Mouse (Mus musculus): ENCODE measurements at regions not wholly inside any gene's neighbourhood (a gene's known extent, or its start where the extent isn't known, plus 50 kb on each side); places are given as distances from the start of the nearest gene placed in this dataset.

- whole genome bisulfite sequencing, result 40% methylated on average over 5 of the region's 5 CpGs
- TF ChIP-seq CTCF (IDR thresholded peaks at IDR 0.05; ENCODE audit: insufficient read depth, low read length) (no peak), POLR2A (IDR thresholded peaks at IDR 0.05; ENCODE audit: borderline replicate concordance, extremely low read depth, low read depth, low read length) (no peak)
Measured at GRCm38 (mm10) chr10:120628066-120628465, 151.8 kb upstream of the Hmga2 start.

GRCm38 (mm10) chr10:120625474-120625873 lies 149.2 kb upstream of the Hmga2 start:
- Histone ChIP-seq H3K4me1 (ENCODE audit: control insufficient read depth, insufficient read depth, low read length) (peaks cover 5% of the 10 kb centered on the region), H3K4me3 (replicated peaks; ENCODE audit: extremely low read depth, low read depth, low read length) (no peak overlapping the region)
- 72% methylated on average over 5 of the region's 5 CpGs for WGBS
- no peak for DNase-seq
- no peak for TF ChIP-seq POLR2A (IDR thresholded peaks at IDR 0.05; ENCODE audit: borderline replicate concordance, extremely low read depth, low read depth, low read length)
- no peak for TF ChIP-seq CTCF (IDR thresholded peaks at IDR 0.05; ENCODE audit: insufficient read depth, low read length)

More at GRCm38 (mm10) chr10:120628066-120628465, 151.8 kb upstream of the Hmga2 start:
- H3K4me1 ChIP-seq (ENCODE audit: control insufficient read depth, insufficient read depth, low read length), result peaks cover 5% of the 10 kb centered on the region
- DNase-seq, result no peak
- H3K4me3 ChIP-seq (replicated peaks; ENCODE audit: extremely low read depth, low read depth, low read length), result no peak overlapping the region

- WGBS, result 51% methylated on average over 10 of the region's 10 CpGs
- no peak for DNase-seq
- no peak for TF ChIP-seq CTCF (IDR thresholded peaks at IDR 0.05; ENCODE audit: insufficient read depth, low read length)
- Histone ChIP-seq H3K4me1 (ENCODE audit: control insufficient read depth, insufficient read depth, low read length) (peaks cover 5% of the 10 kb centered on the region), H3K4me3 (replicated peaks; ENCODE audit: extremely low read depth, low read depth, low read length) (no peak overlapping the region)
Measured at GRCm38 (mm10) chr10:120624203-120624942, 148.1 kb upstream of the Hmga2 start.

GRCm38 (mm10) chr10:120616406-120617015 lies 140.2 kb upstream of the Hmga2 start:
- TF ChIP-seq POLR2A (IDR thresholded peaks at IDR 0.05; ENCODE audit: borderline replicate concordance, extremely low read depth, low read depth, low read length) (no peak), CTCF (IDR thresholded peaks at IDR 0.05; ENCODE audit: insufficient read depth, low read length) (no peak)
- 52% methylated on average over 5 of the region's 5 CpGs for WGBS
- DNase-seq, result no peak
- Histone ChIP-seq H3K4me1 (ENCODE audit: control insufficient read depth, insufficient read depth, low read length) (no peaks in the 10 kb centered on the region), H3K4me3 (replicated peaks; ENCODE audit: extremely low read depth, low read depth, low read length) (no peak overlapping the region)

- WGBS, result 65% methylated on average over 8 of the region's 8 CpGs
- no peaks in the 10 kb centered on the region for H3K4me1 ChIP-seq (ENCODE audit: control insufficient read depth, insufficient read depth, low read length)
- no peak for TF ChIP-seq CTCF (IDR thresholded peaks at IDR 0.05; ENCODE audit: insufficient read depth, low read length)
- TF ChIP-seq POLR2A (IDR thresholded peaks at IDR 0.05; ENCODE audit: borderline replicate concordance, extremely low read depth, low read depth, low read length), result no peak
- no peak for DNase-seq
- H3K4me3 ChIP-seq (replicated peaks; ENCODE audit: extremely low read depth, low read depth, low read length), result no peak overlapping the region
Measured at GRCm38 (mm10) chr10:120612351-120612750, 136.1 kb upstream of the Hmga2 start.

GRCm38 (mm10) chr10:120610076-120610475 lies 133.8 kb upstream of the Hmga2 start:
- no peak for TF ChIP-seq POLR2A (IDR thresholded peaks at IDR 0.05; ENCODE audit: borderline replicate concordance, extremely low read depth, low read depth, low read length)
- no peak for TF ChIP-seq CTCF (IDR thresholded peaks at IDR 0.05; ENCODE audit: insufficient read depth, low read length)
- no peak overlapping the region for H3K4me3 ChIP-seq (replicated peaks; ENCODE audit: extremely low read depth, low read depth, low read length)
- 55% methylated on average over 10 of the region's 10 CpGs for WGBS
- DNase-seq, result no peak
- no peaks in the 10 kb centered on the region for H3K4me1 ChIP-seq (ENCODE audit: control insufficient read depth, insufficient read depth, low read length)

GRCm38 (mm10) chr10:120604506-120604905 lies 128.2 kb upstream of the Hmga2 start:
- 73% methylated on average over 7 of the region's 7 CpGs for WGBS
- TF ChIP-seq POLR2A (IDR thresholded peaks at IDR 0.05; ENCODE audit: borderline replicate concordance, extremely low read depth, low read depth, low read length) (no peak), CTCF (IDR thresholded peaks at IDR 0.05; ENCODE audit: insufficient read depth, low read length) (no peak)
- Histone ChIP-seq H3K4me3 (replicated peaks; ENCODE audit: extremely low read depth, low read depth, low read length) (no peak overlapping the region), H3K4me1 (ENCODE audit: control insufficient read depth, insufficient read depth, low read length) (no peaks in the 10 kb centered on the region)
- no peak for DNase-seq

GRCm38 (mm10) chr10:120603167-120603566 lies 126.9 kb upstream of the Hmga2 start:
- WGBS, result 85% methylated on average over 4 of the region's 4 CpGs

GRCm38 (mm10) chr10:120600735-120601134 lies 124.5 kb upstream of the Hmga2 start:
- no peak for TF ChIP-seq POLR2A (IDR thresholded peaks at IDR 0.05; ENCODE audit: borderline replicate concordance, extremely low read depth, low read depth, low read length)
- TF ChIP-seq CTCF (IDR thresholded peaks at IDR 0.05; ENCODE audit: insufficient read depth, low read length), result no peak
- 96% methylated on average over 5 of the region's 5 CpGs for WGBS
- DNase-seq, result no peak
- no peak overlapping the region for H3K4me3 ChIP-seq (replicated peaks; ENCODE audit: extremely low read depth, low read depth, low read length)
- no peaks in the 10 kb centered on the region for H3K4me1 ChIP-seq (ENCODE audit: control insufficient read depth, insufficient read depth, low read length)

More at GRCm38 (mm10) chr10:120603167-120603566, 126.9 kb upstream of the Hmga2 start:
- no peak for DNase-seq
- no peaks in the 10 kb centered on the region for H3K4me1 ChIP-seq (ENCODE audit: control insufficient read depth, insufficient read depth, low read length)
- TF ChIP-seq CTCF (IDR thresholded peaks at IDR 0.05; ENCODE audit: insufficient read depth, low read length), result no peak
- no peak for TF ChIP-seq POLR2A (IDR thresholded peaks at IDR 0.05; ENCODE audit: borderline replicate concordance, extremely low read depth, low read depth, low read length)
- H3K4me3 ChIP-seq (replicated peaks; ENCODE audit: extremely low read depth, low read depth, low read length), result no peak overlapping the region

GRCm38 (mm10) chr10:120599551-120599950 lies 123.3 kb upstream of the Hmga2 start:
- WGBS, result 67% methylated on average over 6 of the region's 6 CpGs
- no peak overlapping the region for H3K4me3 ChIP-seq (replicated peaks; ENCODE audit: extremely low read depth, low read depth, low read length)
- DNase-seq, result no peak
- no peaks in the 10 kb centered on the region for H3K4me1 ChIP-seq (ENCODE audit: control insufficient read depth, insufficient read depth, low read length)
- TF ChIP-seq POLR2A (IDR thresholded peaks at IDR 0.05; ENCODE audit: borderline replicate concordance, extremely low read depth, low read depth, low read length) (no peak), CTCF (IDR thresholded peaks at IDR 0.05; ENCODE audit: insufficient read depth, low read length) (no peak)

Measured in lung, adult 2 months (tissue).